In genomic region chr2:59599338-59600111, GRCm38 (mm10) we compare ENCODE assay signal across 8 mouse cellular contexts. TPM values are rescaled to one million over a fixed set of nuclear protein-coding genes. Genes with fewer than 3 reads are reported as not detected.
DNase-seq lines count a peak whose midpoint lies in the region; ATAC-seq lines count a peak whose summit lies in the region.

No protein-coding gene starts in this region.

- H3K27ac ChIP-seq in embryonic facial prominence, embryonic 15.5 days (replicated peaks), result peak overlapping the region; percentile 63; the same call in 1 of the 2 replicates
- H3K27ac ChIP-seq in intestine, embryonic 16.5 days (ENCODE audit: low read length), result peak overlapping the region; percentile 66
- peak overlapping the region; percentile 38; the same call in 1 of the 2 replicates for H3K27ac ChIP-seq in liver, embryonic 15.5 days (replicated peaks)

- peaks cover 18% of the 10 kb centered on the region for H3K4me1 ChIP-seq in embryonic facial prominence, embryonic 15.5 days
- peaks cover 20% of the 10 kb centered on the region for H3K4me1 ChIP-seq in intestine, embryonic 16.5 days (ENCODE audit: control insufficient read depth, insufficient read depth, low read length)
- 0 out of 2 replicates have a peak, but pooled peaks cover 5% of the 10 kb centered on the region for H3K4me1 ChIP-seq in liver, embryonic 15.5 days (replicated peaks)

- DNase-seq in right cerebral cortex, postnatal 4 days, result peak; percentile 11
- DNase-seq in right cerebral cortex, postnatal 36 days (ENCODE audit: low spot score in 2 of 2), result no peak
- DNase-seq in right cerebral cortex, adult 2 months (ENCODE audit: low spot score in 2 of 2), result no peak
- no peak for DNase-seq in layer of hippocampus, adult 11-12 months (ENCODE audit: low spot score)
- DNase-seq in left cerebral cortex, adult 11 months (ENCODE audit: low spot score), result no peak

- no peak overlapping the region for H3K4me3 ChIP-seq in embryonic facial prominence, embryonic 15.5 days (replicated peaks)
- H3K4me3 ChIP-seq in intestine, embryonic 16.5 days (ENCODE audit: low read length), result no peak overlapping the region
- no peak overlapping the region for H3K4me3 ChIP-seq in liver, embryonic 15.5 days (replicated peaks)

- no peak overlapping the region for H3K9ac ChIP-seq in embryonic facial prominence, embryonic 15.5 days
- no peak overlapping the region for H3K9ac ChIP-seq in intestine, embryonic 16.5 days (ENCODE audit: low read depth, low read length)
- no peak overlapping the region for H3K9ac ChIP-seq in liver, embryonic 15.5 days

- peak overlapping the region; percentile 35 for H3K4me2 ChIP-seq in embryonic facial prominence, embryonic 15.5 days (replicated peaks)
- peak overlapping the region; percentile 43 for H3K4me2 ChIP-seq in intestine, embryonic 16.5 days (ENCODE audit: low read depth, low read length)
- peak overlapping the region; percentile 31; the same call in 1 of the 2 replicates for H3K4me2 ChIP-seq in liver, embryonic 15.5 days

- 2% methylated on average over 7 of the region's 7 CpGs for WGBS in embryonic facial prominence, embryonic 15.5 days
- WGBS in intestine, embryonic 16.5 days, result 12% methylated on average over 7 of the region's 7 CpGs
- WGBS in liver, embryonic 15.5 days (ENCODE audit: insufficient replicate concordance), result 10% methylated on average over 7 of the region's 7 CpGs

- peak; percentile 75 for ATAC-seq in embryonic facial prominence, embryonic 15.5 days (ENCODE audit: insufficient number of reproducible peaks, low FRiP score, low TSS enrichment, low read depth)
- ATAC-seq in intestine, embryonic 16.5 days, result peak; percentile 93
- peak; percentile 28; the same call in 1 of the 2 replicates for ATAC-seq in liver, embryonic 15.5 days (ENCODE audit: insufficient read depth)

- no peaks in the 10 kb centered on the region for H3K9me3 ChIP-seq in embryonic facial prominence, embryonic 15.5 days (replicated peaks)
- H3K9me3 ChIP-seq in intestine, embryonic 16.5 days (ENCODE audit: control insufficient read depth, low read length), result no peaks in the 10 kb centered on the region
- no peaks in the 10 kb centered on the region for H3K9me3 ChIP-seq in liver, embryonic 15.5 days (replicated peaks)

- H3K27me3 ChIP-seq in embryonic facial prominence, embryonic 15.5 days, result no peaks in the 10 kb centered on the region
- no peaks in the 10 kb centered on the region for H3K27me3 ChIP-seq in intestine, embryonic 16.5 days (replicated peaks; ENCODE audit: control insufficient read depth, insufficient read depth, low read length)
- no peaks in the 10 kb centered on the region for H3K27me3 ChIP-seq in liver, embryonic 15.5 days

- no peaks in the 10 kb centered on the region for H3K36me3 ChIP-seq in embryonic facial prominence, embryonic 15.5 days
- H3K36me3 ChIP-seq in intestine, embryonic 16.5 days (ENCODE audit: control insufficient read depth, insufficient read depth, low read length), result no peaks in the 10 kb centered on the region
- no peaks in the 10 kb centered on the region for H3K36me3 ChIP-seq in liver, embryonic 15.5 days (replicated peaks)

RNA-seq across cellular contexts. Expression of gene Tanc1, which starts 12.3 kb away (rescaled TPM):
- 40.7 and 42.0 TPM in 2 replicates for polyA plus RNA-seq in embryonic facial prominence, embryonic 15.5 days (2015; fragmentation: Nextera tagmentation; extraction: Ambion mirVana)
- 20.8 and 21.5 TPM in 2 replicates for polyA plus RNA-seq in intestine, embryonic 16.5 days (2015; fragmentation: Nextera tagmentation; extraction: Ambion mirVana)
- polyA plus RNA-seq in liver, embryonic 15.5 days (2015; fragmentation: Nextera tagmentation; extraction: Ambion mirVana), result 2.4 and 3.2 TPM in 2 replicates

Comparison
In these comparisons a context has a peak if more than half of its experiments do, and no peak if none do; other contexts are left out.
1. ATAC-seq: peak in every context shown above with its lines; median percentile 93 in intestine, embryonic 16.5 days; 75 in embryonic facial prominence, embryonic 15.5 days; 28 in liver, embryonic 15.5 days.